Mouse (Mus musculus) neural tube, embryonic 13.5 days (tissue): ENCODE data around the gene Icos. TPM values are rescaled to one million over a fixed set of nuclear protein-coding genes. Genes with fewer than 3 reads are reported as not detected.

Source experiments
- ATAC-seq: fragments of 200-750 bp; cut with Nextera tagmentation; 2 replicates; pipeline ENCODE4 v1.8.0; 2017; ENCODE audit warnings: low read depth, mild to moderate bottlenecking, moderate TSS enrichment, moderate library complexity
- H3K27ac ChIP-seq: fragments of 300-500 bp; sonication (generic); replicated peaks from 2 replicates; pipeline ENCODE4 v1.5.1; 2015; ENCODE audit warnings: moderate library complexity, mild to moderate bottlenecking, inconsistent platforms
- H3K27me3 ChIP-seq: fragments of 300-500 bp; sonication (generic); 2 replicates; pipeline ENCODE4 v1.6.1; 2015; ENCODE audit warnings: mild to moderate bottlenecking, inconsistent platforms
- H3K36me3 ChIP-seq: fragments of 300-500 bp; sonication (generic); 2 replicates; pipeline ENCODE4 v1.6.1; 2015; ENCODE audit warnings: mild to moderate bottlenecking, inconsistent platforms
- H3K4me1 ChIP-seq: fragments of 300-500 bp; sonication (generic); replicated peaks from 2 replicates; pipeline ENCODE4 v1.6.1; 2015; ENCODE audit warnings: inconsistent platforms
- H3K4me2 ChIP-seq: fragments of 300-500 bp; sonication (generic); 2 replicates; pipeline ENCODE4 v1.6.1; 2015; ENCODE audit warnings: inconsistent platforms, mild to moderate bottlenecking, moderate library complexity
- H3K4me3 ChIP-seq: fragments of 300-500 bp; sonication (generic); 2 replicates; pipeline ENCODE4 v1.5.1; 2015; ENCODE audit warnings: mild to moderate bottlenecking, inconsistent platforms
- H3K9ac ChIP-seq: fragments of 300-500 bp; sonication (generic); 2 replicates; pipeline ENCODE4 v1.6.1; 2015; ENCODE audit warnings: moderate library complexity, mild to moderate bottlenecking, inconsistent platforms
- H3K9me3 ChIP-seq: fragments of 300-500 bp; sonication (generic); 2 replicates; pipeline ENCODE4 v1.6.1; 2016; ENCODE audit warnings: inconsistent platforms
- WGBS: fragments of 180-500 bp; shearing (Covaris S2); methylation state at CpG from one replicate; pipeline ENCODE4 v1.1.7; 2015; 5-methylcytosine and 5-hydroxymethylcytosine counted together
- polyA plus RNA-seq: library from polyadenylated mRNA; unstranded; fragments of >200 nt; fragmentation: Nextera tagmentation; extraction: Ambion mirVana; gene quantifications from 2 replicates; pipeline ENCODE4 v1.2.1, GENCODE M21; 2015

The Icos gene
- polyA plus RNA-seq, 1 experiment from 2014 or later: not detected

GRCm38 (mm10) chr1:61006229-61006628 is 28.5 kb downstream of the Icos start:
- Histone ChIP-seq H3K36me3 (no peaks in the 10 kb centered on the region), H3K4me3 (no peak overlapping the region), H3K27me3 (no peaks in the 10 kb centered on the region), H3K9ac (no peak overlapping the region), H3K4me1 (no peaks in the 10 kb centered on the region), H3K4me2 (no peak overlapping the region), H3K27ac (no peak overlapping the region), H3K9me3 (no peaks in the 10 kb centered on the region)
- no peak for ATAC-seq
- 100% methylated on average over 2 of the region's 2 CpGs for WGBS

GRCm38 (mm10) chr1:61007516-61007915 is 29.8 kb downstream of the Icos start:
- Histone ChIP-seq H3K36me3 (no peaks in the 10 kb centered on the region), H3K9ac (no peak overlapping the region), H3K4me1 (no peaks in the 10 kb centered on the region), H3K27me3 (no peaks in the 10 kb centered on the region), H3K9me3 (no peaks in the 10 kb centered on the region), H3K4me2 (no peak overlapping the region), H3K4me3 (no peak overlapping the region), H3K27ac (no peak overlapping the region)
- no peak for ATAC-seq

- H3K27ac ChIP-seq: no peak overlapping the region
- WGBS: 79% methylated on average over 1 of the region's 1 CpGs
- no peaks in the 10 kb centered on the region for H3K27me3 ChIP-seq
- H3K36me3 ChIP-seq: no peaks in the 10 kb centered on the region
- H3K4me3 ChIP-seq: no peak overlapping the region
- no peaks in the 10 kb centered on the region for H3K4me1 ChIP-seq
- H3K4me2 ChIP-seq: no peak overlapping the region
- no peak for ATAC-seq
- H3K9me3 ChIP-seq: no peaks in the 10 kb centered on the region
- no peak overlapping the region for H3K9ac ChIP-seq
Measured at GRCm38 (mm10) chr1:61016578-61017118, 38.9 kb downstream of the Icos start.

GRCm38 (mm10) chr1:61026712-61027111 is 49.0 kb downstream of the Icos start:
- no peak overlapping the region for H3K4me3 ChIP-seq
- H3K4me1 ChIP-seq: no peaks in the 10 kb centered on the region
- no peak overlapping the region for H3K4me2 ChIP-seq
- WGBS: 86% methylated on average over 5 of the region's 5 CpGs
- H3K27me3 ChIP-seq: no peaks in the 10 kb centered on the region
- H3K9ac ChIP-seq: no peak overlapping the region
- no peaks in the 10 kb centered on the region for H3K9me3 ChIP-seq
- no peak for ATAC-seq
- H3K27ac ChIP-seq: no peak overlapping the region
- no peaks in the 10 kb centered on the region for H3K36me3 ChIP-seq

GRCm38 (mm10) chr1:61027519-61027918 is 49.8 kb downstream of the Icos start:
- 94% methylated on average over 3 of the region's 3 CpGs for WGBS
- Histone ChIP-seq H3K27ac (no peak overlapping the region), H3K4me2 (no peak overlapping the region), H3K4me3 (no peak overlapping the region), H3K36me3 (no peaks in the 10 kb centered on the region), H3K9me3 (no peaks in the 10 kb centered on the region), H3K4me1 (no peaks in the 10 kb centered on the region), H3K27me3 (no peaks in the 10 kb centered on the region), H3K9ac (no peak overlapping the region)
- no peak for ATAC-seq

GRCm38 (mm10) chr1:61029919-61030318 is 52.2 kb downstream of the Icos start:
- Histone ChIP-seq H3K9ac (no peak overlapping the region), H3K4me1 (no peaks in the 10 kb centered on the region), H3K27ac (no peak overlapping the region), H3K9me3 (no peaks in the 10 kb centered on the region), H3K27me3 (no peaks in the 10 kb centered on the region), H3K4me3 (no peak overlapping the region), H3K36me3 (no peaks in the 10 kb centered on the region), H3K4me2 (no peak overlapping the region)
- ATAC-seq: no peak
- WGBS: 49% methylated on average over 1 of the region's 1 CpGs

- Histone ChIP-seq H3K4me1 (no peaks in the 10 kb centered on the region), H3K27me3 (no peaks in the 10 kb centered on the region), H3K4me3 (no peak overlapping the region), H3K9me3 (no peaks in the 10 kb centered on the region), H3K4me2 (no peak overlapping the region), H3K9ac (no peak overlapping the region), H3K36me3 (no peaks in the 10 kb centered on the region), H3K27ac (no peak overlapping the region)
- no peak for ATAC-seq
Measured at GRCm38 (mm10) chr1:61030532-61030931, 52.8 kb downstream of the Icos start.

- no peak for ATAC-seq
- no peaks in the 10 kb centered on the region for H3K9me3 ChIP-seq
- H3K4me3 ChIP-seq: no peak overlapping the region
- H3K27me3 ChIP-seq: no peaks in the 10 kb centered on the region
- no peaks in the 10 kb centered on the region for H3K4me1 ChIP-seq
- WGBS: 69% methylated on average over 1 of the region's 1 CpGs
- H3K9ac ChIP-seq: no peak overlapping the region
- no peak overlapping the region for H3K4me2 ChIP-seq
- no peaks in the 10 kb centered on the region for H3K36me3 ChIP-seq
- H3K27ac ChIP-seq: no peak overlapping the region
Measured at GRCm38 (mm10) chr1:61035270-61035669, 57.5 kb downstream of the Icos start.

GRCm38 (mm10) chr1:61038223-61038622 is 60.5 kb downstream of the Icos start:
- ATAC-seq: no peak
- Histone ChIP-seq H3K36me3 (no peaks in the 10 kb centered on the region), H3K27ac (no peak overlapping the region), H3K27me3 (no peaks in the 10 kb centered on the region), H3K9me3 (no peaks in the 10 kb centered on the region), H3K4me2 (no peak overlapping the region), H3K4me1 (no peaks in the 10 kb centered on the region), H3K9ac (no peak overlapping the region), H3K4me3 (no peak overlapping the region)
- WGBS: 83% methylated on average over 4 of the region's 4 CpGs

GRCm38 (mm10) chr1:61039310-61039709 is 61.6 kb downstream of the Icos start:
- Histone ChIP-seq H3K27me3 (no peaks in the 10 kb centered on the region), H3K4me2 (no peak overlapping the region), H3K36me3 (no peaks in the 10 kb centered on the region), H3K9ac (no peak overlapping the region), H3K4me1 (no peaks in the 10 kb centered on the region), H3K27ac (no peak overlapping the region), H3K4me3 (no peak overlapping the region), H3K9me3 (no peaks in the 10 kb centered on the region)
- WGBS: 94% methylated on average over 4 of the region's 4 CpGs
- no peak for ATAC-seq

GRCm38 (mm10) chr1:61040401-61040800 is 62.7 kb downstream of the Icos start:
- no peaks in the 10 kb centered on the region for H3K27me3 ChIP-seq
- H3K9me3 ChIP-seq: no peaks in the 10 kb centered on the region
- H3K27ac ChIP-seq: no peak overlapping the region
- ATAC-seq: no peak
- H3K4me1 ChIP-seq: no peaks in the 10 kb centered on the region
- H3K36me3 ChIP-seq: no peaks in the 10 kb centered on the region
- no peak overlapping the region for H3K9ac ChIP-seq
- no peak overlapping the region for H3K4me3 ChIP-seq
- 92% methylated on average over 4 of the region's 4 CpGs for WGBS
- no peak overlapping the region for H3K4me2 ChIP-seq

- Histone ChIP-seq H3K9ac (no peak overlapping the region), H3K9me3 (no peaks in the 10 kb centered on the region), H3K4me3 (no peak overlapping the region), H3K4me1 (no peaks in the 10 kb centered on the region), H3K27me3 (no peaks in the 10 kb centered on the region), H3K36me3 (no peaks in the 10 kb centered on the region), H3K4me2 (no peak overlapping the region), H3K27ac (no peak overlapping the region)
- ATAC-seq: no peak
- 88% methylated on average over 2 of the region's 2 CpGs for WGBS
Measured at GRCm38 (mm10) chr1:61042842-61043241, 65.1 kb downstream of the Icos start.

GRCm38 (mm10) chr1:61046055-61046705 is 68.5 kb downstream of the Icos start:
- no peaks in the 10 kb centered on the region for H3K4me1 ChIP-seq
- no peak overlapping the region for H3K4me3 ChIP-seq
- no peaks in the 10 kb centered on the region for H3K27me3 ChIP-seq
- H3K9me3 ChIP-seq: no peaks in the 10 kb centered on the region
- no peak overlapping the region for H3K9ac ChIP-seq
- H3K4me2 ChIP-seq: no peak overlapping the region
- no peak overlapping the region for H3K27ac ChIP-seq
- 83% methylated on average over 3 of the region's 3 CpGs for WGBS
- ATAC-seq: no peak
- H3K36me3 ChIP-seq: no peaks in the 10 kb centered on the region
